Comparison of ENCODE assay signal across 12 mouse cellular contexts in the genomic region with DNA sequence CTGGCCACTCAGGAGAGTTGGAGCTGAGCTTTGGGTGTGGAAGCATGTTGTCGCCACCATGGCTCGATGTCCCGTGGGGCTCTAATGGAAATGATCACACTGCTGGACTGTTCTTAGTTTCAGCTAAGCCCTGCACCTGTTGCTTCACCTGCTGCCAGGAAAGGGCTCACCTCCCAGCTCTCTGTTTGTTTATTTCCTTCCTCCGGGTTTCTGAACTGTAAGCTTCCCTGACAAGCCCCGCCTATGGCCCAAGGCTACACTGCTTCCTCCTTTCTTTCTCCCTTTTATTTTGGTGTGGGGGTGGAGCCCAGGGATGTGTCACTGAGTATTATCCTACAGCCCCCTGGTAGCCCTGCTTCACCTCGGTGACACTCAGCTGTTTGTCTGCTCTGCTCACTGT. TPM values are rescaled to one million over a fixed set of nuclear protein-coding genes. Genes with fewer than 3 reads are reported as not detected.
DNase-seq lines count a peak whose midpoint lies in the region; ATAC-seq lines count a peak whose summit lies in the region.
"Had no signal": no experiment of that assay in that cellular context is flagged by ENCODE, and none has a peak within 500 bp of the region (broad histone marks: within the 10 kb centered on the region; RNA-seq: fewer than 3 reads in every experiment).

No protein-coding gene starts in this region.

- H3K9ac ChIP-seq in embryonic facial prominence, embryonic 14.5 days (ENCODE audit: low read depth, low read length) = no peak overlapping the region
- no peak overlapping the region for H3K9ac ChIP-seq in intestine, embryonic 16.5 days (ENCODE audit: low read depth, low read length)
- H3K9ac ChIP-seq: heart, embryonic 12.5 days; limb, embryonic 13.5 days had no signal

- no peaks in the 10 kb centered on the region for H3K36me3 ChIP-seq in embryonic facial prominence, embryonic 14.5 days (ENCODE audit: control insufficient read depth, insufficient read depth, low read length)
- H3K36me3 ChIP-seq in embryonic facial prominence, embryonic 10.5 days (replicated peaks) = no peaks in the 10 kb centered on the region
- no peaks in the 10 kb centered on the region for H3K36me3 ChIP-seq in intestine, embryonic 16.5 days (ENCODE audit: control insufficient read depth, insufficient read depth, low read length)
- H3K36me3 ChIP-seq: heart, embryonic 12.5 days; limb, embryonic 13.5 days; midbrain, embryonic 10.5 days had no signal

- peak; percentile 54 for DNase-seq in embryonic facial prominence, embryonic 14.5 days (ENCODE audit: low spot score)
- DNase-seq in embryonic facial prominence, embryonic 10.5 days (ENCODE audit: low spot score) = no peak
- peak; percentile 32 for DNase-seq in thymus, postnatal 0 days (ENCODE audit: low spot score)
- DNase-seq in thymus, postnatal 10 days (ENCODE audit: low spot score in 2 of 2) = no peak
- peak; percentile 12 to 30 for DNase-seq in thymus, postnatal 36 days
- DNase-seq in cerebellum, postnatal 36 days = no peak
- no peak for DNase-seq in heart, adult 8-10 months (ENCODE audit: low spot score)

- no peaks in the 10 kb centered on the region for H3K27me3 ChIP-seq in embryonic facial prominence, embryonic 14.5 days (replicated peaks; ENCODE audit: control insufficient read depth, insufficient read depth, low read length)
- H3K27me3 ChIP-seq in embryonic facial prominence, embryonic 10.5 days (replicated peaks; ENCODE audit: low read depth, poor library complexity, severe bottlenecking) = peaks cover 22% of the 10 kb centered on the region
- H3K27me3 ChIP-seq in intestine, embryonic 16.5 days (replicated peaks; ENCODE audit: control insufficient read depth, insufficient read depth, low read length) = no peaks in the 10 kb centered on the region

- H3K27ac ChIP-seq in embryonic facial prominence, embryonic 14.5 days (replicated peaks; ENCODE audit: low read depth, low read length) = no peak overlapping the region
- H3K27ac ChIP-seq in embryonic facial prominence, embryonic 10.5 days (replicated peaks) = no peak overlapping the region
- peak overlapping the region; percentile 23 for H3K27ac ChIP-seq in intestine, embryonic 16.5 days (ENCODE audit: low read length)
- H3K27ac ChIP-seq: hindbrain, postnatal 0 days; limb, embryonic 13.5 days; midbrain, embryonic 10.5 days had no signal

- no peaks in the 10 kb centered on the region for H3K9me3 ChIP-seq in embryonic facial prominence, embryonic 14.5 days (ENCODE audit: control insufficient read depth, low read length)
- 0 out of 2 replicates have a peak, but pooled peaks cover 5% of the 10 kb centered on the region for H3K9me3 ChIP-seq in embryonic facial prominence, embryonic 10.5 days
- H3K9me3 ChIP-seq in intestine, embryonic 16.5 days (ENCODE audit: control insufficient read depth, low read length) = peaks cover 4% of the 10 kb centered on the region

- peaks cover 16% of the 10 kb centered on the region for H3K4me1 ChIP-seq in embryonic facial prominence, embryonic 14.5 days (ENCODE audit: control insufficient read depth, insufficient read depth, low read length)
- peaks cover 38% of the 10 kb centered on the region for H3K4me1 ChIP-seq in embryonic facial prominence, embryonic 10.5 days
- H3K4me1 ChIP-seq in intestine, embryonic 16.5 days (ENCODE audit: control insufficient read depth, insufficient read depth, low read length) = peaks cover 13% of the 10 kb centered on the region

- no peak overlapping the region for H3K4me2 ChIP-seq in embryonic facial prominence, embryonic 14.5 days (ENCODE audit: low read depth, low read length)
- no peak overlapping the region for H3K4me2 ChIP-seq in intestine, embryonic 16.5 days (ENCODE audit: low read depth, low read length)
- H3K4me2 ChIP-seq: heart, embryonic 12.5 days; limb, embryonic 13.5 days had no signal

- H3K4me3 ChIP-seq in embryonic facial prominence, embryonic 14.5 days (ENCODE audit: low read depth, low read length) = no peak overlapping the region
- H3K4me3 ChIP-seq in embryonic facial prominence, embryonic 10.5 days = no peak overlapping the region
- no peak overlapping the region for H3K4me3 ChIP-seq in intestine, embryonic 16.5 days (ENCODE audit: low read length)
- H3K4me3 ChIP-seq: heart, embryonic 12.5 days; limb, embryonic 13.5 days; midbrain, embryonic 10.5 days had no signal

- ATAC-seq in embryonic facial prominence, embryonic 14.5 days (ENCODE audit: low read depth) = peak; percentile 39
- ATAC-seq in intestine, embryonic 16.5 days = peak; percentile 40; the same call in 1 of the 2 replicates
- ATAC-seq: hindbrain, postnatal 0 days had no signal

- 41% methylated on average over 6 of the region's 6 CpGs for WGBS in embryonic facial prominence, embryonic 14.5 days
- 50% methylated on average over 6 of the region's 6 CpGs for WGBS in embryonic facial prominence, embryonic 10.5 days
- WGBS in intestine, embryonic 16.5 days = 51% methylated on average over 6 of the region's 6 CpGs

RNA-seq across cellular contexts. Expression of a gene that starts 8.8 kb away (rescaled TPM):
- 4.6 TPM in 2 replicates for polyA plus RNA-seq in embryonic facial prominence, embryonic 14.5 days (2014; fragmentation: Nextera tagmentation; extraction: Ambion mirVana)
- polyA plus RNA-seq in embryonic facial prominence, embryonic 10.5 days (2016; fragmentation: Nextera tagmentation; extraction: Ambion mirVana) = 0.14 and 0.42 TPM in 2 replicates
- 13.5 and 15.5 TPM in 2 replicates for polyA plus RNA-seq in thymus, postnatal 0 days (2015; fragmentation: Nextera tagmentation; extraction: Ambion mirVana)
- 1.2 and 1.3 TPM in 2 replicates for polyA plus RNA-seq in intestine, embryonic 16.5 days (2015; fragmentation: Nextera tagmentation; extraction: Ambion mirVana)
- total RNA-seq in heart, adult 8-10 months (2022) = 1 to 10 TPM in 3 of 4 experiments, under 1 TPM in 1; 0.97 to 3.3 (median 2.9) TPM

Comparison
In these comparisons a context has a peak if more than half of its experiments do, and no peak if none do; other contexts are left out.
1. DNase-seq: peak in embryonic facial prominence, embryonic 14.5 days (single experiment), thymus, postnatal 0 days (single experiment) and thymus, postnatal 36 days (2 of 2); none in embryonic facial prominence, embryonic 10.5 days (single experiment), thymus, postnatal 10 days (0 of 2), cerebellum, postnatal 36 days (0 of 2) and heart, adult 8-10 months (single experiment).